Mouse (Mus musculus) erythroblast, embryonic 14.5 days (primary cell): ENCODE results near the gene Sdsl. TPM values are rescaled to one million over a fixed set of nuclear protein-coding genes. Genes with fewer than 3 reads are reported as not detected.
"Not testable (repeated sequence)": the region's sequence is repeated elsewhere in the genome, so short reads cannot be mapped to it uniquely, and the experiment has no call there.

ENCODE experiments used
- H3K27me3 ChIP-seq: 2 replicates; pipeline ENCODE4 v1.6.1; 2012; ENCODE audit warnings: inconsistent platforms; ENCODE audit not compliant: control insufficient read depth
- H3K36me3 ChIP-seq: 2 replicates; pipeline ENCODE4 v1.6.1; 2012; ENCODE audit warnings: mild to moderate bottlenecking, inconsistent platforms; ENCODE audit not compliant: control insufficient read depth
- H3K4me1 ChIP-seq: 2 replicates; pipeline ENCODE4 v1.6.1; 2012; ENCODE audit warnings: inconsistent platforms; ENCODE audit not compliant: control insufficient read depth
- H3K4me3 ChIP-seq: replicated peaks from 2 replicates; pipeline ENCODE3; 2012; ENCODE audit warnings: moderate library complexity, mild to moderate bottlenecking, inconsistent platforms
- H3K9me3 ChIP-seq: 2 replicates; pipeline ENCODE4 v1.6.1; 2012; ENCODE audit warnings: low read length, inconsistent platforms, mixed read lengths; ENCODE audit not compliant: control insufficient read depth
- GATA1 ChIP-seq: IDR thresholded peaks from 2 replicates; pipeline ENCODE4 v1.6.1; 2012; ENCODE audit warnings: low read length, inconsistent platforms, mixed read lengths
- TAL1 ChIP-seq: IDR thresholded peaks from 3 replicates; pipeline ENCODE4 v1.6.1; 2012; ENCODE audit warnings: low read length, inconsistent platforms, mixed read lengths
- polyA plus RNA-seq: library from polyadenylated mRNA; stranded (reverse); fragments of >175 nt; gene quantifications from 2 replicates; pipeline ENCODE4 v1.2.3, GENCODE M21; 2012

Sdsl gene
- polyA plus RNA-seq, 1 experiment = not detected

GRCm38 (mm10) chr5:120510982-120511642 is 38.5 kb upstream of the Sdsl start, which contains the start of gene Slc8b1:
TSS of gene Slc8b1 (plus strand) at chr5:120511168.
- Histone ChIP-seq H3K36me3 (no peaks in the 10 kb centered on the region), H3K27me3 (peaks cover 22% of the 10 kb centered on the region), H3K4me3 (peak within 1 kb of the TSS; percentile 64), H3K4me1 (peaks cover 27% of the 10 kb centered on the region), H3K9me3 (peaks cover 7% of the 10 kb centered on the region)
- TF ChIP-seq TAL1 = no peak
- TF ChIP-seq GATA1 = no peak

- peaks cover 43% of the 10 kb centered on the region for H3K4me1 ChIP-seq
- H3K36me3 ChIP-seq = no peaks in the 10 kb centered on the region
- H3K27me3 ChIP-seq = peaks cover 17% of the 10 kb centered on the region
- TF ChIP-seq TAL1 (no peak), GATA1 (no peak)
- H3K9me3 ChIP-seq = peaks cover 7% of the 10 kb centered on the region
- H3K4me3 ChIP-seq = no peak overlapping the region
Observed at GRCm38 (mm10) chr5:120507311-120507710, 34.7 kb upstream of the Sdsl start.

- Histone ChIP-seq H3K4me1 (peaks cover 40% of the 10 kb centered on the region), H3K27me3 (peaks cover 9% of the 10 kb centered on the region), H3K4me3 (no peak overlapping the region), H3K9me3 (peaks cover 7% of the 10 kb centered on the region), H3K36me3 (no peaks in the 10 kb centered on the region)
- TF ChIP-seq GATA1 (no peak), TAL1 (no peak)
Observed at GRCm38 (mm10) chr5:120506490-120506889, 33.9 kb upstream of the Sdsl start.

- TF ChIP-seq TAL1 (no peak), GATA1 (no peak)
- peaks cover 3% of the 10 kb centered on the region for H3K9me3 ChIP-seq
- peak overlapping the region; percentile 21 for H3K4me3 ChIP-seq
- H3K4me1 ChIP-seq = peaks cover 33% of the 10 kb centered on the region
- peaks cover 2% of the 10 kb centered on the region; the same call in 1 of the 2 replicates for H3K27me3 ChIP-seq
- H3K36me3 ChIP-seq = no peaks in the 10 kb centered on the region
Observed at GRCm38 (mm10) chr5:120505781-120506180, 33.2 kb upstream of the Sdsl start.

- peaks cover 29% of the 10 kb centered on the region for H3K4me1 ChIP-seq
- H3K36me3 ChIP-seq = no peaks in the 10 kb centered on the region
- TF ChIP-seq GATA1 (no peak), TAL1 (no peak)
- H3K27me3 ChIP-seq = peaks cover 2% of the 10 kb centered on the region; the same call in 1 of the 2 replicates
- peak overlapping the region; percentile 21 for H3K4me3 ChIP-seq
- H3K9me3 ChIP-seq = peaks cover 3% of the 10 kb centered on the region
Observed at GRCm38 (mm10) chr5:120505368-120505767, 32.8 kb upstream of the Sdsl start.

GRCm38 (mm10) chr5:120503144-120503795 is 30.7 kb upstream of the Sdsl start, which contains the start of gene Plbd2:
TSS of gene Plbd2 (minus strand) at chr5:120503625.
- peak within 1 kb of the TSS; percentile 81 for H3K4me3 ChIP-seq
- no peaks in the 10 kb centered on the region for H3K9me3 ChIP-seq
- peaks cover 11% of the 10 kb centered on the region for H3K36me3 ChIP-seq
- no peaks in the 10 kb centered on the region for H3K27me3 ChIP-seq
- TF ChIP-seq GATA1 = no peak
- TF ChIP-seq TAL1 = no peak
- peaks cover 31% of the 10 kb centered on the region for H3K4me1 ChIP-seq

- peaks cover 12% of the 10 kb centered on the region for H3K36me3 ChIP-seq
- H3K9me3 ChIP-seq = no peaks in the 10 kb centered on the region
- peaks cover 31% of the 10 kb centered on the region for H3K4me1 ChIP-seq
- H3K27me3 ChIP-seq = no peaks in the 10 kb centered on the region
- H3K4me3 ChIP-seq = peak overlapping the region; percentile 81
- TF ChIP-seq GATA1 = no peak
- no peak for TF ChIP-seq TAL1
Observed at GRCm38 (mm10) chr5:120502675-120503143, 30.1 kb upstream of the Sdsl start.

- peaks cover 13% of the 10 kb centered on the region for H3K36me3 ChIP-seq
- no peaks in the 10 kb centered on the region for H3K9me3 ChIP-seq
- peak overlapping the region; percentile 81 for H3K4me3 ChIP-seq
- no peaks in the 10 kb centered on the region for H3K27me3 ChIP-seq
- H3K4me1 ChIP-seq = peaks cover 31% of the 10 kb centered on the region
- TF ChIP-seq GATA1 (no peak), TAL1 (no peak)
Observed at GRCm38 (mm10) chr5:120502147-120502621, 29.6 kb upstream of the Sdsl start.

- Histone ChIP-seq H3K4me1 (peaks cover 29% of the 10 kb centered on the region), H3K36me3 (peaks cover 17% of the 10 kb centered on the region)
- not testable (repeated sequence) for H3K9me3 ChIP-seq, H3K4me3 ChIP-seq, H3K27me3 ChIP-seq
Observed at GRCm38 (mm10) chr5:120500609-120501008, 28.0 kb upstream of the Sdsl start.
